Mouse (Mus musculus): Measurements from ENCODE around the gene Errfi1. TPM values are rescaled to one million over a fixed set of nuclear protein-coding genes. Genes with fewer than 3 reads are reported as not detected.

Gene Errfi1
- polyA plus RNA-seq, 1 experiment from 2014 or later: 11.3 TPM

DNA sequence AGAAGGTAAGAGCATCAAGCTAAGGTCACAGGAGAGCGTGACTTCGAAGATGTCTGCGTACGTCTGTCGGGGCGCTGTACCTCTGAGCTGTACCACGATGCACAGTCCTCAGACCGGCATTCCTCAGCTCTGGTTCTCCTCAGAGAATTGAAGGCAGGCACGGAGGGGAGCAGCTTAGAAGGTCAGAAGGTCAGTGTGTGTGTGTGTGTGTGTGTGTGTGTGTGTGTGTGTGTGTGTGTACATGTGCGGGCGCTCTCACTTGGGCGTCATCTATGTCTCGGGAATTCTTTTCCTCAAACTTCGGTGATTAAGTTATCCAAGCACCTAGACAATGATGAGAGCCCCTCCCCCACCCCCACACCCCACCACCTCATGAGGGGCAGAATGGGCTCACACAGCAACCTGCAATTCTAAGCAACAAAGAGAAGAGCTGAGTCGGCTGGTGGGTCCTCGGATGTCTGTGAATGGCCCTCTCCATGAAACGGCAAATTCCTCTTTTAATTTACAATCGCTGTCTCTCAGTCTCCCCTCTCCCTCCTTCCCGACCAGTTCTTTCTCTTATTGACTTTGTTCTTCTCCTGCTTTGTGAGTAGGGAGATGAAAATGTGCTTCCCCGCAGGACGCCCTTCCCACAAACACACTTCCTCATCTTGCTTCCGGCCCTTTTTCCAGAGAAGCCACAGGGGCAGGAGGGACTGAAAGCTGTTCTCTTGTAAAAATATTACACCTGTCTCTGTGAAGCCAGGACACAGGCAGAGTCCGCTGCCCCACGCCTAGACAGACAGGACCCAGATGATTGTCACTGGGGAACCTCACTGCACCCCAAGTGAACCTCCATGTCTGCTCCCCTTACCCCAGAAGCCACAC, 29.9 kb upstream of the Errfi1 start:
- Histone ChIP-seq H3K36me3 (no peaks in the 10 kb centered on the region), H3K4me1 (peaks cover 44% of the 10 kb centered on the region)

DNA sequence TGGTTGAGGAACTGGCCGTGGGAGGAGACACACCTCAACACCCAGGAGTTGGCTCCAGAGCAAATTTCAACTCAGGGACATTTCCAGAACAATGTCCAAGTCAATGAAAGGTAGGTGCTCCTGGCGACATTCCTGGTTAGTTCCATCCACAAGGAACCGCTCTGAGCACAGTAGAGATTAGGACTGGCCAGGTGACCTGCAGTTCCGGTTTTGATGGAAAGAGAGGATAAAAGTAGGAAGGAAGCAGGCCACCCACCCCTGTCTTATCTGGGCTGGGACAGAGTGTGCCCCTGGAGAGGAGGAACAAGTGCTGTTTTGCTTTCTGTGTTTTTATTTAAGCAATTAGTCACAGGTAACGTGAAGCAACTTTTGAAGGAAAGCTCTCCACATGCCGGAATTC, 28.8 kb upstream of the Errfi1 start:
- no peak for ATAC-seq (ENCODE audit: extremely low read depth, insufficient number of reproducible peaks, low FRiP score, low TSS enrichment)
- no peak overlapping the region for H3K9ac ChIP-seq

More for the DNA sequence above, 29.9 kb upstream of the Errfi1 start:
- ATAC-seq (ENCODE audit: extremely low read depth, insufficient number of reproducible peaks, low FRiP score, low TSS enrichment): no peak
- no peak overlapping the region for H3K4me2 ChIP-seq
- H3K4me3 ChIP-seq: no peak overlapping the region
- H3K9me3 ChIP-seq: no peaks in the 10 kb centered on the region
- H3K27me3 ChIP-seq (replicated peaks): no peaks in the 10 kb centered on the region
- 64% methylated on average over 24 of the region's 24 CpGs for WGBS
- no peak overlapping the region for H3K9ac ChIP-seq
- H3K27ac ChIP-seq (replicated peaks): 0 out of 2 replicates have a peak overlapping the region, but pooled peaks have one; percentile 16

DNA sequence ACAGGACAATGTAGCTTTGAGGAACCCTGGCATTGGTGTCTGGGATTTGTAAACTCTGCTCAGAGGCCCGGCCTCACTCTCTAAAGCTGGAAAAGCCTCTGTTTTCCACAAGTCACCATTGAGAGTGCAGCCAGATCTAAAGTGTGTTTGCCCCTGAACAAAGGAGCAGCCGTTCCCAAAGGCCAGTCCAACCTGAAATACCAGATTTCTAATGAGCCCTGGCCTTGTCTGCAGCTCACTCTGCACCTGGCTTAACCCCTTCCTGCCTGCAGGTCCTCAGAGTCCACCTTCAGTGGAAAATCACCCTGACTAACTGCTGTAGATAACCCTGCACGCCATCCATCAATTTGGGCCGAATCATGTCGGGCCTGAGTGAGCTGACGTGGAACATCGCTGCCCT, 28.2 kb upstream of the Errfi1 start:
- 28% methylated on average over 7 of the region's 7 CpGs for WGBS

More for the DNA sequence above, 28.8 kb upstream of the Errfi1 start:
- no peaks in the 10 kb centered on the region for H3K27me3 ChIP-seq (replicated peaks)
- H3K4me1 ChIP-seq: peaks cover 38% of the 10 kb centered on the region
- no peaks in the 10 kb centered on the region for H3K36me3 ChIP-seq
- no peak overlapping the region for H3K4me2 ChIP-seq
- no peak overlapping the region for H3K4me3 ChIP-seq
- WGBS: 51% methylated on average over 6 of the region's 6 CpGs
- peak overlapping the region; percentile 22; the same call in 1 of the 2 replicates for H3K27ac ChIP-seq (replicated peaks)
- H3K9me3 ChIP-seq: no peaks in the 10 kb centered on the region

DNA sequence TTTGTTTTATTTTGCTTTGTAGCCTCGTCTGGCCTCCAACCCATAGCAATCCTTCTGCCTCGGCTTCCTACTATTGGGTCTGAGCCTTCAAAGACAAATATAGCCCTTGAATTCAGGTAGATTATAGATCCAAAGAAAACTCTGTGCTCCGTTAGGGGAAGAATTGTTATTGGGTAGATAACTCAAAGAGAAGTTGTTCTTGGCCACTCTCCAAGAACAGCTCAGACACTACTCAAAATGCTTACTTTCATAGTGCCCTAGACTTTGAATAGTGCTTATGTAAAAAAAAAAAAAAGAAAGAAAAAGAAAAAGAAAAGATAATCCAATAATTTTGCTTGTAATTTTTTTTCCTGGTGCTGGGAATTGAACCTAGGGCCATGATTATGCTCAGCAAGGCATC, 22.4 kb upstream of the Errfi1 start:
- H3K27me3 ChIP-seq (replicated peaks): no peaks in the 10 kb centered on the region
- no peak overlapping the region for H3K9ac ChIP-seq
- no peak overlapping the region for H3K4me2 ChIP-seq
- no peak overlapping the region for H3K4me3 ChIP-seq
- no peak overlapping the region for H3K27ac ChIP-seq (replicated peaks)
- no peak for ATAC-seq (ENCODE audit: extremely low read depth, insufficient number of reproducible peaks, low FRiP score, low TSS enrichment)
- H3K9me3 ChIP-seq: no peaks in the 10 kb centered on the region
- 44% methylated on average over 3 of the region's 3 CpGs for WGBS
- H3K4me1 ChIP-seq: peaks cover 13% of the 10 kb centered on the region
- H3K36me3 ChIP-seq: no peaks in the 10 kb centered on the region

More for the DNA sequence above, 28.2 kb upstream of the Errfi1 start:
- Histone ChIP-seq H3K27ac (replicated peaks) (0 out of 2 replicates have a peak overlapping the region, but pooled peaks have one; percentile 22), H3K9ac (peak overlapping the region; percentile 3; the same call in 1 of the 2 replicates), H3K4me1 (peaks cover 35% of the 10 kb centered on the region), H3K36me3 (no peaks in the 10 kb centered on the region), H3K4me3 (no peak overlapping the region), H3K27me3 (replicated peaks) (no peaks in the 10 kb centered on the region), H3K4me2 (no peak overlapping the region), H3K9me3 (no peaks in the 10 kb centered on the region)
- ATAC-seq (ENCODE audit: extremely low read depth, insufficient number of reproducible peaks, low FRiP score, low TSS enrichment): no peak

DNA sequence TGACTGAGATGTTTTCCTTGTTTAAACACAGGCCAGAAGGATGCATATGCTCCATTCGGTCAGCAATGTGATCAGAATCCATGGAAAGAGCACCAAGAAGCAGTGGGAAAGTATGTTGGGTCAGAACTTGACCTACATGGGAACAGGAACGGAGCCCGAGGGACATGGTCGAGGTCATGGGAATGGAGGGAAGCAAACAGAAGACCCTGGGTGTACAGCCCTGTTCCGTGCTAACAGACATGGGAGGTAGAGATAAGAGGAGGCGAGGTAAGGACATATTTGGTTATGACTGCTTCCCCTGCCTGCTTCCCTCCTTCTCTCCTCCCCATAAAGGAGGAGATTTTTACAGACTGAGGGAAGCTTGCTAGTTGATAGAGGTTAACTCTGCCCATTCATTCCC, 21.8 kb upstream of the Errfi1 start:
- WGBS: 47% methylated on average over 6 of the region's 6 CpGs
- H3K9ac ChIP-seq: no peak overlapping the region
- no peak for ATAC-seq (ENCODE audit: extremely low read depth, insufficient number of reproducible peaks, low FRiP score, low TSS enrichment)
- H3K4me2 ChIP-seq: no peak overlapping the region
- no peaks in the 10 kb centered on the region for H3K36me3 ChIP-seq
- H3K27me3 ChIP-seq (replicated peaks): no peaks in the 10 kb centered on the region
- no peak overlapping the region for H3K4me3 ChIP-seq
- H3K4me1 ChIP-seq: peaks cover 13% of the 10 kb centered on the region
- H3K9me3 ChIP-seq: no peaks in the 10 kb centered on the region
- no peak overlapping the region for H3K27ac ChIP-seq (replicated peaks)

DNA sequence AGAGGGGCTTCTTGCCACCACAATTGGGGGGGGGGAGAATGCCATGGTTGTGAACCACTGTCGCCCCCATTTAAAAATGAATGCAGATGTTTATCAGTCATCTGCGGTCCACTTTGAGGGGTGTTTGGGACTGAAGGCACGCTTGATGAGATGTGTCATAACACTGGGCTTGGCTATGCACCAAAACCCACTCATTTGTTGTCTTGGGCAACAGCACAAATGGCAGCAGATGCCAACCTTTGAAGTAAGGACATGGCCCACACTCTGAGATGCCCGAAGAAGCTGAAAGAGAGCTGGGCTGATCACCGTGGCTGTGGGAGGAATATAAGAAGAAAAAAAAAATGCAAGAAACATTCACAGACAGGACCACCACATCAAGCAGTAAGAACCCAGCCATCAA, 18.6 kb upstream of the Errfi1 start:
- Histone ChIP-seq H3K36me3 (no peaks in the 10 kb centered on the region), H3K9ac (no peak overlapping the region), H3K9me3 (no peaks in the 10 kb centered on the region), H3K27me3 (replicated peaks) (no peaks in the 10 kb centered on the region), H3K27ac (replicated peaks) (no peak overlapping the region), H3K4me2 (no peak overlapping the region), H3K4me1 (peaks cover 13% of the 10 kb centered on the region), H3K4me3 (no peak overlapping the region)
- no peak for ATAC-seq (ENCODE audit: extremely low read depth, insufficient number of reproducible peaks, low FRiP score, low TSS enrichment)
- WGBS: 75% methylated on average over 5 of the region's 5 CpGs

DNA sequence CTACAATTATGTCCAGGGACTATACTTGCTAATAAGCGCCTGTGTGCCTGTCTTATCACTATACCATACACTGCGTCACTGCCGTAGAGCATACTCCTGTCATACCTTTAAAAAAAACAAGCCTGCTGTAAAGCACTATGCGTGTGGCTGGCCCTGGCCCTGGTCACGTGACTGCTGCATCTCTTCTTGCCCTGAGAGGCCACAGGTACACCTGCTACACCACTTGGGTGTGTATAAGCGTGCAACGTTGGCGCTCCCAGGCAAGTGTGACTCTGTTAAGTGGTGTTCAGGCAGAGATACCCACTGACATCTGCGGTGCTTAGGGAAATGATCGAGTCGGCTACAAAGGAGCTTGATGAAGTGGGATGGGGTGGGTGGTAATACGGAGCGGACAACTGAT, 17.5 kb upstream of the Errfi1 start:
- no peak overlapping the region for H3K4me3 ChIP-seq
- 81% methylated on average over 13 of the region's 13 CpGs for WGBS
- no peak for ATAC-seq (ENCODE audit: extremely low read depth, insufficient number of reproducible peaks, low FRiP score, low TSS enrichment)
- H3K27me3 ChIP-seq (replicated peaks): no peaks in the 10 kb centered on the region
- H3K36me3 ChIP-seq: no peaks in the 10 kb centered on the region
- no peaks in the 10 kb centered on the region for H3K9me3 ChIP-seq
- H3K9ac ChIP-seq: no peak overlapping the region
- no peak overlapping the region for H3K27ac ChIP-seq (replicated peaks)
- H3K4me1 ChIP-seq: peaks cover 11% of the 10 kb centered on the region
- no peak overlapping the region for H3K4me2 ChIP-seq

DNA sequence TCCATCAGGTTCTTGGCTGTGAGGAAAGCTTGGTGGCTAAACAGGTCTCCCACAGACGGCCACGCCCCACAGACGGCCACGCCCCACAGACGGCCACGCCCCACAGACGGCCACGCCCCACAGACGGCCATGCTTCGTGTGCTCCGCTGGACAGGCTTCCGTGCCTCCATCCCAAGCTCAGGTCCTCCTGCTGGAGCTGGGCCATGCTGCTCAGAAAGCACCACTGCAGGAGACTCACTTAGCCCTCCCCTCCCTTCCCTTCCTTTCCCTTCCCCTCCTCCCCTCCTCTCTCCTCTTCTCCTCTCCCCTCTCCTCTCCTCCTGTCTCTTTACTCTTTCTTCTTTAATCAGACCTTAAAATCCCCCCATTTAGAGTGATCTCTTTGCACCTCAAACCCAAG, 16.8 kb upstream of the Errfi1 start:
- Histone ChIP-seq H3K4me3 (no peak overlapping the region), H3K27me3 (replicated peaks) (no peaks in the 10 kb centered on the region), H3K9me3 (no peaks in the 10 kb centered on the region), H3K4me1 (peaks cover 5% of the 10 kb centered on the region), H3K36me3 (no peaks in the 10 kb centered on the region), H3K9ac (no peak overlapping the region), H3K27ac (replicated peaks) (no peak overlapping the region), H3K4me2 (no peak overlapping the region)
- no peak for ATAC-seq (ENCODE audit: extremely low read depth, insufficient number of reproducible peaks, low FRiP score, low TSS enrichment)
- 84% methylated on average over 12 of the region's 12 CpGs for WGBS

DNA sequence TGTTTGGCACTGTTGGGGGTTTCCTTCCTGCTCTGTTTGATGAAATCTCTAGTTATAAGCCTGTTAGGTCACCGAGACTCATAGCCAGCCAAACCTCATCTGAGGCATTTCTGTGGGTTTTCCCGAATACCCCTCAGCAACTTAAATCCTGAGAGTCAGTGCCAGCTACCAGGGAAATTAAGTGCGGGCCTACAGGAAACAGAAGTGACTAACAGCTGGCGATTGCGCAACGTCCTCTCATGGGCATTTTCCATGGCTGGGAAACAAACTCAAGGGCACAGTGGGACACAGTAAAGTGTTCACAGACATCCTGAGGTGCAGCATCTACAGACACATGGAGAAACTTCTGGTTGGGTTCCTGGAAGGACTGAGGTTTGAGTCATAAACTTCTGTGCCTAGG, 16.3 kb upstream of the Errfi1 start:
- Histone ChIP-seq H3K4me3 (no peak overlapping the region), H3K27ac (replicated peaks) (no peak overlapping the region), H3K36me3 (no peaks in the 10 kb centered on the region), H3K4me2 (no peak overlapping the region), H3K9me3 (no peaks in the 10 kb centered on the region), H3K4me1 (no peaks in the 10 kb centered on the region), H3K9ac (no peak overlapping the region), H3K27me3 (replicated peaks) (no peaks in the 10 kb centered on the region)
- ATAC-seq (ENCODE audit: extremely low read depth, insufficient number of reproducible peaks, low FRiP score, low TSS enrichment): no peak
- 71% methylated on average over 6 of the region's 6 CpGs for WGBS

DNA sequence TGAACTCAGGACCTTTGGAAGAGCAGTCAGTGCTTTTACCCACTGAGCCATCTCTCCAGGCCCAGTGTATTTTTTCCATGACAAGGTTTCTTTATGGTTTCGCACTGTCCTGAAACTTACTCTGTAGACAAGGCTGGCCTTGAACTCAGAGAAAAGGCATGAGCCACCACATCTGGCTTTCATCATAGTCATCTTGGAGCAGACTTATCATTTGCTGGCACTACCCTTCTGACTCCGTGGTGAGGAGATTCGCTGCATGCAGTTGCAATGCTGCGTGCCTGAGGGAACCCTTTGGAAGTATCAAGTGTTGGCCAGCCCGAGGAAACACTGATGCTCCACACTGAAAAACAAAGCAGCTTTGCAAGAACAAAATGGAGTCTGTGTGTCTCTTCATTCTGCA, 11.7 kb upstream of the Errfi1 start:
- Histone ChIP-seq H3K4me2 (no peak overlapping the region), H3K27me3 (replicated peaks) (no peaks in the 10 kb centered on the region), H3K4me1 (peaks cover 6% of the 10 kb centered on the region), H3K4me3 (no peak overlapping the region), H3K9me3 (no peaks in the 10 kb centered on the region), H3K27ac (replicated peaks) (no peak overlapping the region), H3K9ac (no peak overlapping the region), H3K36me3 (no peaks in the 10 kb centered on the region)
- ATAC-seq (ENCODE audit: extremely low read depth, insufficient number of reproducible peaks, low FRiP score, low TSS enrichment): no peak
- 65% methylated on average over 5 of the region's 5 CpGs for WGBS

DNA sequence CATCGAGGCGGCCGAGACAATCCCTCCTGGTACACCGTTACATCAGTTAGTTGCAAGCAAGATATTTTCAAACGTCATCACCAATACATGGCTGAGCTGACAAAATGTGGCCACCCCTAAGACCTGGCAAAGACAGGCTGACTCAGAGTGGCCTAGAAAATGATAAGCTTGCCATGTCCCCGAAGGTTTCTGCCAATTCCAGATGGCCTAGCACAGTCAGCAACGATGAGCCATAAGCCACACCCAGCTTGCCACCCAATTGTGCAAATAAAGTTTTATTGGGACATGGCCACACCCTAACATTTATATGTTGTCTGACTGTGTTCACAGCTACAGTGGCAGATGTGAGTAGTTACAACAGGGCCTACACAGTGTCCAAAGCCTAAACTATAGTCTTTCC, 10.5 kb upstream of the Errfi1 start:
- Histone ChIP-seq H3K36me3 (no peaks in the 10 kb centered on the region), H3K4me3 (no peak overlapping the region), H3K27ac (replicated peaks) (no peak overlapping the region), H3K9ac (no peak overlapping the region), H3K9me3 (no peaks in the 10 kb centered on the region), H3K4me2 (no peak overlapping the region), H3K4me1 (peaks cover 6% of the 10 kb centered on the region), H3K27me3 (replicated peaks) (no peaks in the 10 kb centered on the region)
- no peak for ATAC-seq (ENCODE audit: extremely low read depth, insufficient number of reproducible peaks, low FRiP score, low TSS enrichment)
- 69% methylated on average over 7 of the region's 7 CpGs for WGBS

DNA sequence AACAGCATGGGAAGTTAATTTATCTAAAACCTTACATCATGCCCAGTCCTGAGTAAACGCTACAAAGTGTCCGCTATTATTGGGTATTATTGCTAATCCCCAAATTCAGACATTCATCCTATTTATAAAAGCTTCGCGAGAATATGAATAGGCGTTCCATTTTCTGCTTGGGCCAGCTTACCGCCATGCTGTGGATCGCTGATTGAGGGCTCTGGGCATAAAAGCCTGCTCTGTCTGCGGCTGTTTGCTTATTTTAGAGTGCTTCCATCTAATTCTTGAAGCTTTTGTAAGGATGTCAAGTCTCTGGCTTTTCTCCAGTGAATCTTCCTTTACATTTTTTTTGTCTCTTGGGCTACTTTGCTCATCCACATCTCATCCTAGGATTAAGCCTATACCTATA, 7.4 kb upstream of the Errfi1 start:
- H3K4me2 ChIP-seq: no peak overlapping the region
- H3K4me3 ChIP-seq: no peak overlapping the region
- no peak for ATAC-seq (ENCODE audit: extremely low read depth, insufficient number of reproducible peaks, low FRiP score, low TSS enrichment)
- H3K9me3 ChIP-seq: no peaks in the 10 kb centered on the region
- 88% methylated on average over 8 of the region's 8 CpGs for WGBS
- H3K9ac ChIP-seq: no peak overlapping the region
- no peaks in the 10 kb centered on the region for H3K36me3 ChIP-seq
- peaks cover 5% of the 10 kb centered on the region; the same call in 1 of the 2 replicates for H3K27me3 ChIP-seq (replicated peaks)
- H3K27ac ChIP-seq (replicated peaks): no peak overlapping the region
- peaks cover 6% of the 10 kb centered on the region for H3K4me1 ChIP-seq
